In the genomic region with DNA sequence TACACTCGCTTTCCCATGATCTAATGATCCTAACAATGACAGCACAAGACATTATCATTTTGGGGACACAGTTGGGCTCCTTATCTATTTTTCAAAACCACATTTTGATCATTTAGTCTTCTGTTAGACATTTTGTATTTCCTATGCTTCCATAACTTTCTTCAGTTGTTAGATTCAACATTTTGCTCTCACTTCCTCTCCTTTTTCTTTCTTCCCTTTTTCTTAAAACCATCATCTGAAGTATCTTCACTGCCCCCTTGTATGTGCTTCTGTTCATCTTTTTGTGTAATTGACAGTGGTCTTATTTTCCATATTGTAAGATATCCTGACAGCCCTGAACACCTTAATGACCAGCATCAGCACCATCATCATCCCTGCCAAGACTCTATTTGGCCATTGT, we compare ENCODE assay signal across 26 mouse cellular contexts.
"Had no signal": no experiment of that assay in that cellular context is flagged by ENCODE, and none has a peak within 500 bp of the region (broad histone marks: within the 10 kb centered on the region; RNA-seq: fewer than 3 reads in every experiment).

No protein-coding gene starts in this region.

- H3K27ac ChIP-seq: gastrocnemius, adult 2 months; heart, adult 2 months; heart, embryonic 13.5 days; heart, embryonic 15.5 days; hindbrain, embryonic 10.5 days; hindbrain, embryonic 12.5 days; hindbrain, embryonic 14.5 days; intestine, embryonic 15.5 days; limb, embryonic 13.5 days; limb, embryonic 15.5 days; liver, embryonic 12.5 days had no signal

- H3K4me1 ChIP-seq: heart, embryonic 13.5 days; heart, embryonic 15.5 days; hindbrain, embryonic 10.5 days; hindbrain, embryonic 12.5 days; intestine, embryonic 15.5 days; limb, embryonic 13.5 days; limb, embryonic 15.5 days; liver, embryonic 12.5 days had no signal

- H3K36me3 ChIP-seq: heart, embryonic 13.5 days; heart, embryonic 15.5 days; hindbrain, embryonic 10.5 days; hindbrain, embryonic 12.5 days; intestine, embryonic 15.5 days; limb, embryonic 13.5 days; limb, embryonic 15.5 days; liver, embryonic 12.5 days had no signal

- ATAC-seq: hindbrain, embryonic 16.5 days; inflammation-experienced regulatory T-cells, adult 6 months; intestine, embryonic 15.5 days; intestine, postnatal 0 days; liver, embryonic 12.5 days had no signal

- H3K4me3 ChIP-seq: gastrocnemius, adult 2 months; heart, adult 2 months; heart, embryonic 13.5 days; heart, embryonic 15.5 days; hindbrain, embryonic 10.5 days; hindbrain, embryonic 12.5 days; intestine, embryonic 15.5 days; limb, embryonic 13.5 days; limb, embryonic 15.5 days; liver, embryonic 12.5 days had no signal

- DNase-seq: gastrocnemius, adult 2 months; gastrocnemius, postnatal 10 days; gastrocnemius, postnatal 25 days; heart, adult 11 months; heart, adult 2 months; heart, postnatal 4 days; kidney, adult 18-20 months; kidney, adult 8-10 months; kidney, postnatal 14 days; kidney, postnatal 36 days; layer of hippocampus, adult 9-11 months; layer of hippocampus, postnatal 36 days; left cerebral cortex, postnatal 4 days had no signal

- H3K27me3 ChIP-seq: heart, embryonic 13.5 days; heart, embryonic 15.5 days; hindbrain, embryonic 12.5 days; intestine, embryonic 15.5 days; limb, embryonic 13.5 days; limb, embryonic 15.5 days; liver, embryonic 12.5 days had no signal

- H3K9me3 ChIP-seq: heart, embryonic 15.5 days; hindbrain, embryonic 10.5 days; hindbrain, embryonic 12.5 days; intestine, embryonic 15.5 days; limb, embryonic 13.5 days; limb, embryonic 15.5 days; liver, embryonic 12.5 days had no signal

- H3K4me2 ChIP-seq: heart, embryonic 11.5 days; heart, embryonic 13.5 days; heart, embryonic 15.5 days; hindbrain, embryonic 12.5 days; hindbrain, embryonic 14.5 days; intestine, embryonic 15.5 days; limb, embryonic 13.5 days; limb, embryonic 15.5 days; liver, embryonic 12.5 days had no signal

- H3K9ac ChIP-seq: heart, embryonic 13.5 days; heart, embryonic 15.5 days; hindbrain, embryonic 12.5 days; hindbrain, embryonic 14.5 days; intestine, embryonic 15.5 days; limb, embryonic 13.5 days; limb, embryonic 15.5 days; liver, embryonic 12.5 days had no signal
